25 mouse cellular contexts compared by ENCODE assay signal in the genomic region with DNA sequence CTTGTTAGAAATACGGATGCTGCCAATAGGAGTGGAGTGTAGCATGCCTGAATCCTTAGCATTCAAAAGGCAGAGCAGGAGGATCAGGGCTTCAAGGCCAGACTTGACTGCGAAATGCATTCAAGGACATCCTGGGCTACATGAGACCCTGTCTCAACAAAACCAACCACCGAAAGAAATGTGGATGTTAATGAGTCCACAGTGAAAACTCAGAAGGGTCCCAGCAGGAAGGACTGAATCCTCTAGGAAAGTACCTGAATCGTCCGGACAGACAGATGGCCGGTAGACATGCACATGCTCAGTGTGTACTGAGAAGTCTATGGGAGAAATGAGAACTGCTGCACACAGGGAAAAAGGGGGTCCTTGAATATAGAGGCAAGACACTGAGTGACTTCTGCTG.
"Had no signal": no experiment of that assay in that cellular context is flagged by ENCODE, and none has a peak within 500 bp of the region (broad histone marks: within the 10 kb centered on the region; RNA-seq: fewer than 3 reads in every experiment).

No protein-coding gene starts in this region.

- H3K4me3 ChIP-seq: heart, embryonic 10.5 days; heart, embryonic 12.5 days; hindbrain, embryonic 13.5 days; hindbrain, embryonic 15.5 days; kidney, embryonic 15.5 days; limb, embryonic 13.5 days; limb, embryonic 15.5 days; liver, embryonic 12.5 days had no signal

- H3K27me3 ChIP-seq: heart, embryonic 12.5 days; hindbrain, embryonic 13.5 days; hindbrain, embryonic 15.5 days; kidney, embryonic 15.5 days; limb, embryonic 13.5 days; limb, embryonic 15.5 days; liver, embryonic 12.5 days had no signal

- H3K4me1 ChIP-seq: heart, embryonic 10.5 days; hindbrain, embryonic 13.5 days; hindbrain, embryonic 15.5 days; kidney, embryonic 15.5 days; limb, embryonic 15.5 days; liver, embryonic 12.5 days had no signal

- ATAC-seq: hindbrain, postnatal 0 days; intestine, embryonic 16.5 days; liver, embryonic 12.5 days had no signal

- H3K9me3 ChIP-seq: heart, embryonic 10.5 days; heart, embryonic 12.5 days; hindbrain, embryonic 13.5 days; hindbrain, embryonic 15.5 days; kidney, embryonic 15.5 days; limb, embryonic 13.5 days; limb, embryonic 15.5 days; liver, embryonic 12.5 days had no signal

- H3K27ac ChIP-seq: heart, embryonic 10.5 days; hindbrain, embryonic 13.5 days; hindbrain, embryonic 15.5 days; hindbrain, postnatal 0 days; kidney, embryonic 15.5 days; kidney, postnatal 0 days; limb, embryonic 13.5 days; limb, embryonic 15.5 days; liver, embryonic 12.5 days; liver, embryonic 14.5 days had no signal

- H3K4me2 ChIP-seq: heart, embryonic 12.5 days; hindbrain, embryonic 13.5 days; hindbrain, embryonic 15.5 days; kidney, embryonic 15.5 days; limb, embryonic 13.5 days; limb, embryonic 15.5 days; liver, embryonic 12.5 days had no signal

- H3K36me3 ChIP-seq: hindbrain, embryonic 15.5 days had no signal

- DNase-seq: gastrocnemius, postnatal 10 days; gastrocnemius, postnatal 25 days; heart, adult 18-20 months; heart, postnatal 14 days; heart, postnatal 36 days; kidney, adult 11 months; kidney, adult 2 months; kidney, adult 9 months; kidney, postnatal 14 days; kidney, postnatal 36 days; layer of hippocampus, adult 9-11 months; layer of hippocampus, postnatal 36 days; left cerebral cortex, postnatal 4 days had no signal

- H3K9ac ChIP-seq: heart, embryonic 12.5 days; hindbrain, embryonic 13.5 days; hindbrain, embryonic 15.5 days; kidney, embryonic 15.5 days; limb, embryonic 13.5 days; limb, embryonic 15.5 days; liver, embryonic 12.5 days; liver, embryonic 14.5 days had no signal
